Mouse (Mus musculus) hindbrain, embryonic 15.5 days (tissue): ENCODE measurements around the gene Hoxd8. TPM values are rescaled to one million over a fixed set of nuclear protein-coding genes. Genes with fewer than 3 reads are reported as not detected.

Source experiments
- ATAC-seq: fragments of 200-750 bp; cut with Nextera tagmentation; 2 replicates; pipeline ENCODE4 v1.8.0; 2017; ENCODE audit warnings: low read depth, moderate number of reproducible peaks, moderate TSS enrichment; ENCODE audit not compliant: low FRiP score
- H3K27ac ChIP-seq: fragments of 300-500 bp; sonication (generic); replicated peaks from 2 replicates; pipeline ENCODE4 v1.5.1; 2015; ENCODE audit warnings: mild to moderate bottlenecking, inconsistent platforms
- H3K27me3 ChIP-seq: fragments of 300-500 bp; sonication (generic); 2 replicates; pipeline ENCODE4 v1.6.1; 2015; ENCODE audit warnings: control low read depth, inconsistent platforms
- H3K36me3 ChIP-seq: fragments of 300-500 bp; sonication (generic); 2 replicates; pipeline ENCODE4 v1.6.1; 2015; ENCODE audit warnings: control low read depth, inconsistent platforms
- H3K4me1 ChIP-seq: fragments of 300-500 bp; sonication (generic); replicated peaks from 2 replicates; pipeline ENCODE4 v1.6.1; 2015; ENCODE audit warnings: control low read depth, inconsistent platforms
- H3K4me2 ChIP-seq: fragments of 300-500 bp; sonication (generic); 2 replicates; pipeline ENCODE4 v1.6.1; 2015; ENCODE audit warnings: moderate library complexity, mild to moderate bottlenecking, inconsistent platforms
- H3K4me3 ChIP-seq: fragments of 300-500 bp; sonication (generic); 2 replicates; pipeline ENCODE4 v1.5.1; 2015; ENCODE audit warnings: mild to moderate bottlenecking, inconsistent platforms
- H3K9ac ChIP-seq: fragments of 300-500 bp; sonication (generic); 2 replicates; pipeline ENCODE4 v1.6.1; 2015; ENCODE audit warnings: inconsistent platforms
- H3K9me3 ChIP-seq: fragments of 300-500 bp; sonication (generic); 2 replicates; pipeline ENCODE4 v1.6.1; 2016; ENCODE audit warnings: control low read depth, inconsistent platforms
- WGBS: fragments of 180-500 bp; shearing (Covaris S2); methylation state at CpG from one replicate; pipeline ENCODE4 v1.1.7; 2015; 5-methylcytosine and 5-hydroxymethylcytosine counted together
- polyA plus RNA-seq: library from polyadenylated mRNA; unstranded; fragments of >200 nt; fragmentation: Nextera tagmentation; extraction: Ambion mirVana; gene quantifications from 2 replicates; pipeline ENCODE4 v1.2.1, GENCODE M21; 2015

Hoxd8 gene
- polyA plus RNA-seq, 1 experiment from 2014 or later: 1.3 TPM

DNA sequence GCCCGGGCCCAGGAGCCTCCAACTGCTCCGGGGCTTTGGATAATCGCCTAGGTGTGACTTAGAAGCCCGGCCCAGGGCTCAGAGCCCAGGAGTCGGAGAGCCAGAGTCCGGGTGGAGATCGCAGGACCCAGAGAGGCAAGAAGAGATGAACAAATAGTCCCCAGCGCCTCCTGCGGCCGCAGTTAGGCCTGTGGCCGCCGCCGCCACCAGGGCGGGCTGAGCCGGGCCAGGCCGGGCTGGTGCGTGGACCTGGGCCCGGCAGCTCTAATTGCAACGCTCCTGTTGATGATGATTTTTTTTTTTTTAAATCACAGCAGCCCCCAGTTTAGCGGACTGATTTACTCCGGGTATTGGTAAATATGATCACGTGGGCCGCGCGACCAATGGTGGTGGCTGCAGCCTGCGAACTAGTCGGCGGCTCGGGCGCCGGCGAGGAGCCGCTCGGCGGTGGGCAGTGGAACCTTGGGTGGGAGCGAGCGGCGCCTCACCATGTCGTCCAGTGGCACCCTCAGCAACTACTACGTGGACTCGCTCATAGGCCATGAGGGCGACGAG lies 6.8 kb upstream of the Hoxd8 start, which contains the start of gene Hoxd9:
Hoxd9 (plus strand) TSS at position 161 of the 555 bp plus-strand sequence.
- peak within 1 kb of the TSS; percentile 51 for H3K4me2 ChIP-seq
- H3K9me3 ChIP-seq: no peaks in the 10 kb centered on the region
- H3K36me3 ChIP-seq: no peaks in the 10 kb centered on the region
- peaks cover 85% of the 10 kb centered on the region for H3K27me3 ChIP-seq
- H3K27ac ChIP-seq: no peak within 1 kb of the TSS
- ATAC-seq: 0 out of 2 replicates have a peak, but pooled peaks have one; percentile 15
- H3K9ac ChIP-seq: no peak within 1 kb of the TSS
- WGBS: under 1% methylated on average over 43 of the region's 43 CpGs
- H3K4me1 ChIP-seq: peaks cover 12% of the 10 kb centered on the region
- peak within 1 kb of the TSS; percentile 26 for H3K4me3 ChIP-seq

DNA sequence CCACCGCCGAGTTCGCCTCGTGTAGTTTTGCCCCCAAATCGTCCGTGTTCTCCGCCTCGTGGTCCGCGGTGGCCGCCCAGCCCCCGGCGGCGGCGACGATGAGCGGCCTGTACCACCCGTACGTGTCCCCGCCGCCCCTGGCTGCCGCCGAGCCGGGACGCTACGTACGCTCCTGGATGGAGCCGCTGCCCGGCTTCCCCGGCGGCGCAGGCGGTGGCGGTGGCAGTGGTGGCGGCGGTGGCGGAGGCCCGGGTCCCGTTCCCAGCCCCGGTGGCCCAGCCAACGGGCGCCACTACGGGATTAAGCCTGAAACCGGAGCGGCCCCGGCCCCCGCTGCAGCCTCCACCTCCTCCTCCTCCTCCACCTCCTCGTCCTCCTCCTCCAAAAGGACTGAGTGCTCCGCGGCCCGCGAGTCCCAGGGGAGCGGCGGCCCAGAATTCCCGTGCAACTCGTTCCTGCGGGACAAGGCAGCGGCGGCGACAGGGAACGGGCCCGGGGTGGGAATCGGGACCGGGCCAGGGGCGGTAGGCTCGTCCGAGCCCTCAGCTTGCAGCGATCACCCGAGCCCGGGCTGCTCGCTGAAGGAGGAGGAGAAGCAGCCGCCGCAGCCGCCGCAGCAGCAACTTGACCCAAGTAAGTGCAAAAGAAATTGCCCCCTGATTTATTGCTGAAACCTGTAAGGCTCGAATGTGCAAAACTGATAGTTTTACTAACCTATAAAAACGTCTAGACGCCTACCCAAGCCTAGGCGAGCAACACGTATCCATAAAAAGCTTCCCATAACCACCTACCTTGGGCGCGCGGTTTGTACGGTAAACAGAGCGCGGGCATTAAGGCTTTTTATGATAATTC lies 6.0 kb upstream of the Hoxd8 start:
- Histone ChIP-seq H3K4me1 (peaks cover 12% of the 10 kb centered on the region), H3K4me2 (peak overlapping the region; percentile 51), H3K4me3 (peak overlapping the region; percentile 26), H3K36me3 (no peaks in the 10 kb centered on the region), H3K9ac (no peak overlapping the region), H3K27me3 (peaks cover 82% of the 10 kb centered on the region), H3K27ac (no peak overlapping the region), H3K9me3 (no peaks in the 10 kb centered on the region)
- under 1% methylated on average over 70 of the region's 86 CpGs for WGBS
- ATAC-seq: no peak

DNA sequence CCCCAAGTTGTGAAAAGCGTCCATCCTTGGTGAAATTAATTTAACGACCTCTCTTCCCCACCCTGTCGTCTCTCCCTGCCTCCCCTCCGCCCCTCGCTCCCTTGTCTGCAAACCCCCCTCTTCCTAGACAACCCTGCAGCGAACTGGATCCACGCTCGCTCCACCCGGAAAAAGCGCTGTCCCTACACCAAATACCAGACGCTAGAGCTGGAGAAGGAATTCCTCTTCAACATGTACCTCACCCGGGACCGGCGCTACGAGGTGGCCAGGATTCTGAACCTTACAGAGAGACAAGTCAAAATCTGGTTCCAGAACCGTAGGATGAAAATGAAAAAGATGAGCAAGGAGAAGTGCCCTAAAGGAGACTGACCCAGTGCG lies 5.4 kb upstream of the Hoxd8 start:
- no peak overlapping the region for H3K27ac ChIP-seq
- H3K4me3 ChIP-seq: no peak overlapping the region
- no peak for ATAC-seq
- H3K4me2 ChIP-seq: no peak overlapping the region
- H3K4me1 ChIP-seq: peaks cover 12% of the 10 kb centered on the region
- peaks cover 82% of the 10 kb centered on the region for H3K27me3 ChIP-seq
- WGBS: 2% methylated on average over 17 of the region's 17 CpGs
- no peaks in the 10 kb centered on the region for H3K9me3 ChIP-seq
- no peaks in the 10 kb centered on the region for H3K36me3 ChIP-seq
- no peak overlapping the region for H3K9ac ChIP-seq

DNA sequence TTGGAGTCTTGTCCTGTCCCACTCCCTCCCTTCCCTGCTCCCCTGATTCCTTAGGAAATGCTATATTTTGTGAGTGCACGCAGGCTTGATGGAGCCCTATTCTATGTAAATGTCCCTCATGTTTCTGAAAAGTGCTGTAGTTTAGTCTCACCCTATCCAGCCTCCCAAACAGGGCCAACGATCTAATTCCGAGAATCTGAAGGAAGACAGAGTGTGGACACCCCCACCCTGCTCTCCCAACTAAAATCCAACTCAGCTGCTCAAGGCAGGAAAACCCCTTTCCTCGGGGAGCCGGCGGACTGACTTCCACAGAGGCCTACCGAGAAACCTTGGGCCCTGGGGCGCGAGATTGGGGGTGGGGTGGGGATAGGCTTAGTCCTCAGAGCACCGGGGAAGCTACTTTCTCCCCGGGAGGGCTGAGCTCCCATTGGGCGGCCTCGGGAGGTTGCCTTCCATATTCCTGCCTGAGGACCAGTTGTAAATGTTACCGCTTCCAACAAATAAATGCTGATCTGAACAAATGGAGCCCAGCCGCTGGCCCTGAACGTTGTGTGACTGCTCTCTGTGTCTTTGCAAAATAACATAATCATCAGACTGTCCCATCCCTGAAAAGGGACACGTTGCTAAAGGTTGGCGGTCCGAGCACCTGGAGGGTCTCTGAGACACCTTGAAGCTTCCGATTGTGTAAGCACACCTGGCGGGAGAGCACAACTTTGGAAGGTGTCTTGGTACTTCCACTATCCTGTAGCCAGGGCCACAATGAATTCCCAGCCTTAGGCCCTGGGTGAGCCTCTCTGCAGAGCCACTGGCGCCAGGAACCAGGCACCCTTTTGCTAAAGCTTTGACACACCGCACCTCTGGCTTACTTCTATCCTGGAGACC lies 4.5 kb upstream of the Hoxd8 start:
- Histone ChIP-seq H3K4me3 (no peak overlapping the region), H3K9ac (no peak overlapping the region), H3K4me2 (no peak overlapping the region), H3K4me1 (peaks cover 14% of the 10 kb centered on the region), H3K27ac (no peak overlapping the region), H3K36me3 (no peaks in the 10 kb centered on the region), H3K27me3 (peaks cover 80% of the 10 kb centered on the region), H3K9me3 (no peaks in the 10 kb centered on the region)
- WGBS: 3% methylated on average over 23 of the region's 23 CpGs
- ATAC-seq: no peak

DNA sequence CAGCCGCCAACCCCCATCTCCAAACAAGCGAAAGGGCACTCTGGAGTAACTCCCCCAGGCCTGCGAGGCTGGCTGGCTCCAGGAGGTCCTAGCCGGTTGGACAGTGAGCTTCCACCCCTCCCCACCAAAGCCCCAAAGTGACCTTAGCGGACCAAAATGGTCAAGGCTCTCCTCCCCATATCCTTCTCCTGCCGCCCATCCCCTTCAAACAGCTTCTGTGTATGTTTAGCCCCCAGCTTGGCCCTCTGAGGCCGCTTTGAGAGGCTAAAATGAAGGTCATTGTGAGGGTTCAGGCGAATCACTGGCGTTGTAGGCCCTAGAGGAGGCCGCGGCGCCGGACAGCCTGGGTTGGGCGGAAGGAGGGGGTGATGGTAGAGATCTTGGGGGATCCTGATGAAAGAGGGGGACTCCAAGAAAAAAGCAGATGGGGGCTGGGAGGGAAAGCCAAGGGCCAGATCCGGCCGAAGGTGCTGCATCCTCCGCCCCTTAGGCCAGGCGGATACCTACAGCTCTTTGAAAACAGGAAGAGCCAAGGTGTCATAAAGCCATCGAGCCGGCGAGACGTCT lies 3.8 kb upstream of the Hoxd8 start:
- H3K27me3 ChIP-seq: peaks cover 78% of the 10 kb centered on the region
- no peaks in the 10 kb centered on the region for H3K36me3 ChIP-seq
- H3K9ac ChIP-seq: no peak overlapping the region
- no peak overlapping the region for H3K4me2 ChIP-seq
- H3K4me3 ChIP-seq: no peak overlapping the region
- H3K4me1 ChIP-seq: peaks cover 21% of the 10 kb centered on the region
- H3K9me3 ChIP-seq: no peaks in the 10 kb centered on the region
- ATAC-seq: no peak
- 2% methylated on average over 22 of the region's 22 CpGs for WGBS
- H3K27ac ChIP-seq: no peak overlapping the region

DNA sequence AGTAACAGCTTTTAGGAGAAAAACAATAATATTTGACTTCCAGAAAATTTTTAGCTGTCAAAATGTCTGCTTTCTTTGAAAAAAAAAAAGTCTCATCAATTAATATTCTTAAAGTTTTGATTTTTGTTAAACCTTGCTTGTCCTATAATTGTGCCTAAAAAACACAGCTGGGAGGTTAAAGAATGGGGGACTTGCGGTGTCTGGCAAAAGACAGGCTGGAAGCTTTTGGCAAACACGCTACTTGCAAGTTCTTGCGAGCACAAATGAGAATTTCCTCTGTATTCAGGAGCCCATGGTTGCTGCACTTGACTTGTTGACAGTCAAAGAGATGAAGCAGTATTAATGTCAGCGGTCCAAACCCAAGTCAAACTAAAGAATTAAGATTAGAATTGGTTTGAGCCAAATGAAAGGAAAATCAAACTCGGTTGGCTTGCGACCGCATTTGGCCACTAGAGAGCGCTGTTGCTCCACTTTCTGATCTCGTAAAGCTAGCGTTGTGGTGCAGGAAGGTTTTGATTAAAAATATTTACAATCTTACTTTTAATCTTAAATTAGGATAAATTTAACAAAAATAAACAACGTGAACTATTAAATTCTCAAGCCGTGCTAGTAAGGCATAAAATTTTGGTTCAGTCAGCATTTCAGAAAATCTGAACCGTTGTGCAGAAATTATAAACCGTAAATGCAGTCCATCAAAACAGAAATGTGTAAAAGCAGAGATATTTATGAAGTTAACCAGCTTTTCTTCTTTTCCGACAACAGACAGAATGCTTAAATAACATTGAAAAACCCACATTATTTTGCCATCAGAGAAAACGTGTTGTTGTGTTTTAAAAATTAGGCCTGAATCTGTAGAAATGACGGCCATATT lies 2.2 kb upstream of the Hoxd8 start:
- no peaks in the 10 kb centered on the region for H3K36me3 ChIP-seq
- no peak overlapping the region for H3K4me3 ChIP-seq
- WGBS: 11% methylated on average over 17 of the region's 17 CpGs
- H3K27ac ChIP-seq: no peak overlapping the region
- no peaks in the 10 kb centered on the region for H3K9me3 ChIP-seq
- H3K4me1 ChIP-seq: peaks cover 23% of the 10 kb centered on the region
- ATAC-seq: no peak
- no peak overlapping the region for H3K4me2 ChIP-seq
- H3K27me3 ChIP-seq: peaks cover 76% of the 10 kb centered on the region
- H3K9ac ChIP-seq: no peak overlapping the region

DNA sequence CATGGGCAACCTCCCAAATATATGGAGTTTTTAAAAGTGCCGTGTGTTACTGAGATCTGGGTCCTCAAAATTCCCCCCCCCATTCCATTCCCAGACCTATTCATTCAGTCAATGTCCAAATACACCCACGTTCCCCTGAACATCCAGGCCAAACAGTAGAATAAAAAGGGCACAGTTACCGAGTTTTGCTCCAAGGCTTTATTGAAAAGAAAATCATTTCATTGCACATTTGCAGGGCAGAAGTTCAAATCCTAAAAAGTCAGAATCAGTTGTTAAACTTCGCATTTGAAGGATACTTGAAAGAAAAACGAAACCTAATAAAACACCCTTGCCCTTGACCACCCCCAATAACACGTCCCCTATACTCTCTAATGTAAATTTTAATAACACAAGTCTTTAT lies 1.6 kb upstream of the Hoxd8 start:
- no peak overlapping the region for H3K27ac ChIP-seq
- H3K27me3 ChIP-seq: peaks cover 77% of the 10 kb centered on the region
- WGBS: 16% methylated on average over 6 of the region's 6 CpGs
- peaks cover 19% of the 10 kb centered on the region for H3K4me1 ChIP-seq
- H3K36me3 ChIP-seq: no peaks in the 10 kb centered on the region
- H3K4me2 ChIP-seq: no peak overlapping the region
- no peak overlapping the region for H3K4me3 ChIP-seq
- no peak overlapping the region for H3K9ac ChIP-seq
- no peak for ATAC-seq
- H3K9me3 ChIP-seq: no peaks in the 10 kb centered on the region

DNA sequence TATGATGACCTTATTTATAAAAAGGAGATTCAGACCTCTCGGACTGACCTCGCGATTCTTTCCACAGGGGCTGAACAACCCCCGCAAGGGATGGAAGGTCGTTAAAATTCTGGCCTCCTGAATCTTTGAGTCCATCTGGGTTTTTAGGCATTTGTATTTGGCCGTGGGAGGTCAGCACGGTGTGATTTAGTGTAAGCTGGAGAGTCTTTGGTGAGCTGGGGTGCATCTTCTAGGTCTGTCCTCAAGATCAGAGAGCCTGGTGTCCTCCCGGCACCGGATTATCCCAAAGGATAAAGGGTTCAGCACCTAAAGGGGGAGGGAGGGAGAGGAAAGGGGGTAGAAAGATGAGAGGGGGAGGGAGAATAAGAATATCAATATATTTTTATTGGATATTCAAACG lies 1.1 kb upstream of the Hoxd8 start:
- no peak for ATAC-seq
- Histone ChIP-seq H3K27ac (no peak overlapping the region), H3K9ac (no peak overlapping the region), H3K36me3 (no peaks in the 10 kb centered on the region), H3K27me3 (peaks cover 82% of the 10 kb centered on the region), H3K4me3 (no peak overlapping the region), H3K9me3 (no peaks in the 10 kb centered on the region), H3K4me2 (no peak overlapping the region), H3K4me1 (peaks cover 14% of the 10 kb centered on the region)
- 4% methylated on average over 10 of the region's 10 CpGs for WGBS

DNA sequence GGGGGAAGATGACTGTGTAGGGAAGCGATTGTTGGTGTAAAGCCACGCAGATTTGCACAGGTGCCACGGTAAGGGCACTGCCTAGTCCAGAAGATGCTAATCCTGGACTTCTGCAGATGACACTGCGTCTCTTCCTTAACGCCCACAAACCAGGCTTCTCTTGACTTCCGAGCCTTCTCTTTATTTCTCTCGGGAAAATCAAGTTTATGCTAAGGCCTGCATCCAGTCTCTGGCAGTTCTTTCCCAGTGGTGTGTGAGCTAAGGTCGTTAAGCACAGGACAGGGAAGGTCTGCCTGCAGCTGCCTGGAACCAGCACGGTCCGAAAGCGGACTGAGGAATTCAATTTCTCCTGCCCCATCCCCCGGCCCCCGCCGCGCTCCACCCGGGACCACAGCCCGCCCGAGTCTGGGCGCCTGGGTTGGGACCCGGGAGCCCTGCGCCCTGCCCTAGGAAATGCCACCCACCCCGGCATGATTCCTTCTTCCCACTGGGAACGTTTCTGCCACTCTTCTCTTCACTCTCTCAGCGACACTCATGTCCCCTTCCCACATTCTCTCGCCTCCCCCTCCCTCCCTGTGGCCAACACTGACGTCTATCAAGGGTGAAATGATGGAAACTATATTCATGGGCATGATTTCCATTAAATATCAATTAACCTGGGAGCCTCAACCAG lies 559 bp upstream of the Hoxd8 start:
- no peak for ATAC-seq
- Histone ChIP-seq H3K4me2 (no peak overlapping the region), H3K4me1 (peaks cover 11% of the 10 kb centered on the region), H3K27me3 (peaks cover 85% of the 10 kb centered on the region), H3K4me3 (no peak overlapping the region), H3K36me3 (no peaks in the 10 kb centered on the region), H3K27ac (no peak overlapping the region), H3K9me3 (no peaks in the 10 kb centered on the region), H3K9ac (no peak overlapping the region)
- 3% methylated on average over 26 of the region's 26 CpGs for WGBS

DNA sequence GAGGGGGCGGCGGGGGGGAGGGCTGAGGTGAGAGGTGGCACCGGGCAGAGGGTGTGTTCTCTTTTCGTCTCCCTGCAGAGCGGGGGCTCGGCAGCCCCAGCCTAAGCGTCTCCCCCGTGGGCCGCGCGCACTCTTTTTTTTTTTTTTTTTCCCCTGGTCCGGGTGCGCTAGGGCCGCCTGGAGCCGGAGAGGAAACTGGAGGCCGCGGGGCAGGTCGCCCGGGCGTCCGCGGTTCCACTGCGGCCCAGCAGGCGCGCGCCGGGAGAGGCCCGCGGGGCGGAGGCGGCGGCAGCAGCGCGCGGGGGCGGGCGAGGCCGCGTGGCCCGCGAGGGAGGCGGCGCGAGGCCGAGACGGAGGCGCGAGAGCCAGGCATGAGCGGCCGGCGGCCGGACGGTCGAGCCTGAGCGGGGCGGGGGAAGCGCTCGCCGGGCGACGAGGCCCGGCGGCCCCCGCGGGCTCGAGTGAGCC lies 618 bp downstream of the Hoxd8 start:
- Histone ChIP-seq H3K36me3 (no peaks in the 10 kb centered on the region), H3K9me3 (no peaks in the 10 kb centered on the region), H3K27ac (0 out of 2 replicates have a peak overlapping the region, but pooled peaks have one; percentile 0), H3K9ac (no peak overlapping the region), H3K4me1 (peaks cover 11% of the 10 kb centered on the region), H3K4me2 (peak overlapping the region; percentile 50), H3K27me3 (peaks cover 87% of the 10 kb centered on the region), H3K4me3 (peak overlapping the region; percentile 36)
- no peak for ATAC-seq
- WGBS: under 1% methylated on average over 53 of the region's 66 CpGs
